Mouse (Mus musculus): Measurements from ENCODE around the gene Ttc39d. TPM values are rescaled to one million over a fixed set of nuclear protein-coding genes. Genes with fewer than 3 reads are reported as not detected.
"Not testable (repeated sequence)": the region's sequence is repeated elsewhere in the genome, so short reads cannot be mapped to it uniquely, and the experiment has no call there.

Ttc39d gene
- under 1 TPM in 1 of 2 experiments, not detected in 1; 0.07 TPM for total RNA-seq (2021)
- long read RNA-seq, experiment 1, result 0 reads
- long read RNA-seq, experiment 2, result 0 reads

DNA sequence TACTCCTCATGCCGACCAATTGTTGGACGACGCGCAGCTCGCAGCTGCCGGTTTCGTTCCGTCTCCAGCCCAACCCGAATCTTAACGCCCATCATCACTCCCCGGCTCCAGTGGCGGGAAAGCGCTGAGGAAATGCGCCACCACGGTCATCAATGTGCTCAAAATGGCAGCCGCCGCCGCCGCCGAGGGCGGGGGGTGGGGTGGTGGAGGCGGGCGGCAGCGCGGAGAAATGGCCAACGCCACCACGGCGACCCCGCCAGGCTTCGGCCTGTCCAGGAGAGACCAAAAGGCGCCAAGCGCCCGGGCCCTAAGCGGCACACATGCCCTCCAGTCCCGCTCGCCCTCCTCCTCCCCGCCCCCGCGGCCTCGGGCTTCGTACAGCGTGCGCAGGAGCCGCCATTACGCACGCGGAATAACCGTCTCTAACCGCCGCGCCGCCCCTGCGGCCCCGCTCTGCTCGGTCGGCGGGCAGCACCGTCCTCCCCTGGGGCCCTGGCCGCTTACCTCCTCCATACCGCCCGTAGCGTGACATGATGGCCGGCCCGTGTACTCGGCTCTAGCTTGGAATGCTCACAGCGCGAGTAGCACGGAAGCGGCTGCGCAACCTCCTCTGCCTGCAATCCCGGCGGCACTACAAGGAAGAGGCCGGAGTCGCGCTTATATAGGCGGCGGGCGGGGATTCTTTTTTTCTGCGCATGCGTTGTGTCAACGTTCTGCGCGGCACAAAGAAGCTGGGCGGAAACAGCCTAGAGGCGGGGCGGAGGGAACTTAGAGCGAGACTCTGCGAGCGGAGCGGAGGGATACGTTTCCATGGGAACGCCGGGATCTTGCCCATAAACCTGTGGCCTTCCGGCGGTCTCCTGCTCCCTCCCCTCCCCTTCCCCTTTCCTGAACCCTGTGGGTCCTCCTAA is at the start of gene Ttc39d, which contains the start of gene Srsf7:
Gene Ttc39d, plus strand, starts transcription at position 790 of the 911 bp plus-strand sequence.
Gene Srsf7, minus strand, starts transcription at position 637 of the 911 bp plus-strand sequence.
- DNase-seq, result peak; percentile 98
- intact Hi-C loops (cut with DNase I), result no loop called here

DNA sequence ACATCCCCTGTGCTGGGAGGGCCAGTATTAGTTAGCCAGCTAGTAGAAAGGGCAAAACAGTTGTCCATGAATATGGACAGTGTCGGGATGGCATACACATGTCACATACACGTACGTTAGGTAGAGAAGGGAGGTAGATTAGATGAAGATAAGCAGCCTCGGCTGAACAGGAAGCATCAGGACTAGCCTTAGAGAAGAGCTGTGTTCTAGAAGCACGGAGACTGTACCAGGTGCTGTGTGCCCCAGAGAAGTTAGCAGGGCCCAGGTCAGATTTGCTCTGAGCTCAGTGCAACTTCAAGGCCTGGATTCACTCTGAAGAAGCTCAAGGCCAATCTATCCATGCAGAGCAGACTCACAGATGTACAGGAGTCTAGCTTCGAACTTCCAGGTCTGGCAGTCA is 49.8 kb upstream of the Ttc39d start:
- no peak for DNase-seq
- intact Hi-C loops (cut with DNase I), result no loop called here

- DNase-seq, result peak; percentile 87 to 88
- intact Hi-C loops (cut with DNase I), result no loop called here
These were observed 46.8 kb upstream of the Ttc39d start for GRCm38 (mm10) chr17:80160454-80160853.

GRCm38 (mm10) chr17:80163991-80164390 is 43.3 kb upstream of the Ttc39d start:
- no peak for DNase-seq
- intact Hi-C loops (cut with DNase I), result no loop called here

GRCm38 (mm10) chr17:80165741-80166140 is 41.5 kb upstream of the Ttc39d start:
- intact Hi-C loops (cut with DNase I), result loop anchor here (5.0 kb wide), 1 partner anchor 38 kb away; the partner anchor contains the start of gene Galm
- peak; percentile 51 to 59 for DNase-seq

DNA sequence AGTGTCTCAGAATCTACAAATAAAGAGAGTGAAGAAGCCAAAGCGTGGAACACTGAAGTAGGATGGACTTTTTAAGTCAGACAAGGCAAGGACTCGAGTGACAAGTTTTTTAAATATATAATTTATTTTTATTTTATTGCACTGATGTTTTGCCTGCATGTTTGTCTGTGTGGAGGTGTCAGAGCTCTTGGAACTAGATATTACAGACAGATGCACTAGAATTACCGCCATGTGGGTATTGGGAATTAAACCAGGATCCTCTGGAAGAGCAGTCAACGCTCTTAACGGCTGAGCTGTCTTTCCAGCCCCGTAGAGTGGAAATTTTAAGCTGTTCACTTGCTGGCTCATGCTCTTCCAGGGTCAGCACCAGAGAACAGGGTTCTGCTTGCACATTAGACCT is 40.9 kb upstream of the Ttc39d start:
- intact Hi-C loops (cut with DNase I), result loop anchor here (5.0 kb wide), 1 partner anchor 39 kb away; the partner anchor contains the start of gene Galm
- no peak for DNase-seq

DNA sequence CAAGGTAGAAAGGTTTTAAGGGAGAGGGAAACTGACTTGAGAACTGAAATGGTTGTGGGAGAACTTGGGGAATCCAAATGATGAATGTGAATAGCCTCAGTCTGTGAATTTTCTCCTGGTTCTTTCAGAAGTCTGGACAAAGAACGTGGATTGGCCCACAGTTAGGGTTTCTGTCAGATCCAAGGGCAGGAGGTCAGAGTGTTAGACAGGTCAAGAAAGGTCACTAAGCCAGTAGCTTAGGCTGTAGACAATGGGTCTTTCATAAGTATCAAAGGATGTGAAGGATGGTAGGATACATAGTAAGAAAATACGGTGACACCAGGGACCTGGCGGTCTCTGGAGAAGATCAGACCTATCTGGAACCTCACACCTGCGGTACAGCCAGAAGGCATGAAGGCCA is 39.8 kb upstream of the Ttc39d start:
- intact Hi-C loops (cut with DNase I), result loop anchor here (5.0 kb wide), 1 partner anchor 40 kb away; the partner anchor contains the start of gene Galm
- DNase-seq, result no peak

DNA sequence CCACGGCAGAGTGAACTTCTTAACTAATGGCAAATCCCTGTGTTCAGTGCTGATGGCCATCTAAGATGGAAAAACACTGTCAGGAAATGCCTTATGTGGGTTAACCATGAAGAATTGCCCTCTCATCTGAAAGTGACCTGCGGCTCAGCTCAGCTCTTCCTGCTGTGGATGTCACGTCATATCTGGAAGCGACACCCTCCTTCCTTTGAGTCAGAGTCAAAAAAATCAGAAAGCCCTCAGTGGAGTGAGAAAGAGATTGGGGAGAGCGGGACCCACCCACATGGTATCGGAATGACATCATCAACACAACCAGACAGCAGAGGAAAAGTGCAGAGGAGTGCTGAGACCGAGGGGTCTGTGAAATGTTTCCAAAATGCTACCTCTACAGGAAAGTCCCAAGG is 39.4 kb upstream of the Ttc39d start:
- peak in 1 of 2 experiments; percentile 16 for DNase-seq
- intact Hi-C loops (cut with DNase I), result loop anchor here (5.0 kb wide), 1 partner anchor 41 kb away; the partner anchor contains the start of gene Galm

DNA sequence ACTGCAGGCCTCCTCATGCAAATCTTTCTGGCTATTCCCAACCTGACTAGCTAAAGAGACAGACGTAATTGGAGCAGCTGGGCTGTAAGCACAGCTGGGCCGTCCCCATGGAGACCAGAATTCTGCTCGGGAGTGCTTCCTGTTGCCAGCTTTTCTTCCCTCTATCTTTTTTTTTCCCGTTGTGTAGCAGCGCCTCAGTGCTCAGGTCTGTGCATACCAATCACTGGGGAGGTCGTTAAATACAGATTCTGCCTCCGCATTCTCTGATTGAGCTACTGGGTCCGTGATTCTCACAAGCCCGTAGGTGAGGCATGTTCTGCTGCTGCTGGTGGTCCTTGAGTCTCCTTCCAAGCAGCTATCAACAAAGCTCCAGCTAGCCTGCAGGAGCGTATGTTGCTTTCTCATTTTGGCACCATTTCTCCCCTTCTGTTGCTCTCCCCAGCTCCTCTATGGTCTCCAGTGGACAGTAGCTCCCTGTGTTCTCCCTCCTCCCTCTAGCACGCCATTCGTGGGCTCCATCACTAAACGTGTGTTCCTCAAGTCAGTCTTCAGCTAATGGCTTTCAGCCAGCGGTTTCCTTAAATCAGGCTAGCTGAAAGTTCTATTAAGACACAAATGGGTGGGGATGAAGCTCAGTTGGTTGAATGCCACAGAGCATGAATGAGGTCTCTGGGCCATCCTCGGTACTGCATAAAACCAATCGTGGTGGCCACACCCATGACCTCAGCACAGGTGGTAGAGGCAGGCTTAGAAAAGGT is 38.7 kb upstream of the Ttc39d start:
- peak; percentile 43 to 56 for DNase-seq
- intact Hi-C loops (cut with DNase I), result loop anchor here (5.0 kb wide), 1 partner anchor 41 kb away; the partner anchor contains the start of gene Galm

GRCm38 (mm10) chr17:80169792-80170191 is 37.5 kb upstream of the Ttc39d start:
- intact Hi-C loops (cut with DNase I), result loop anchor here (5.0 kb wide), 1 partner anchor 42 kb away; the partner anchor contains the start of gene Galm
- no peak for DNase-seq

DNA sequence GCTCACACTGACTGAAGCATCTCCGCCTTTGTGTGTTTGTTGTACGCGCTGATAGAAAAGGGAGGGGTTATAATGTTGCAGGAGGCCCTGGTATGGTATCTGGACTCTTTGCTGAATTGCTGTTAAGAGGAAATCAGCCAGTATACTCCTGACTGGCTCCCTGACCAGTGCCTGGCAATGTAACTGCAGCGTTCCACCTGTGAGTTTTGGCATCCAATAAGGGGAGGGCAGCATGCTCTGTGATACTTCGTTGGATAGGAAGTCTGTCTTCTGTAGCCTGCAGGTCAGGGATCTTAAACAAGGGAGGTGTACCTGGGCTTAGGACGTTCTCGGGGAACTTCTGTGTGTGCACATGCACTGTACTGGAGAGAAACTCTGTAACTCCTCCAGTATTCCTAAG is 36.3 kb upstream of the Ttc39d start:
- no peak for DNase-seq
- intact Hi-C loops (cut with DNase I), result no loop called here

DNA sequence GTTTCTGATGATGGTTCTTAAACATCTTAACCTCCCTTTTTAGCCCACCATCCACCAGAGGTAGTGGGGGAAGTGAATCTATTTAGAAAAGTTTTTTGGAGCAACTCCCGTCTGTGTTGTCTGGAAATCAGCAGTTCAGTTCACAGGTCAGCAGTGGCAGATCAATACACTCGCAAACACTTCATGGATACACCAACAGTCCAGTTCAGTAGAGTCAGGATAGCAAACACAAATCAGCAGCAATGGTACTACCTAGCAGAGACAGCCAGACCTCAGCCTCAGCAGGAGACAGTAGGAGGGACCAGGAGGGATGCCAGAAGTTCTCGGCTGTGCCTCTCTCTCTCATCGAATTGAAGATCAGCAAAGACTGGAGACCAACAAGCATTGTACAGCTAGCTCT is 35.3 kb upstream of the Ttc39d start:
- intact Hi-C loops (cut with DNase I), result no loop called here
- DNase-seq, result no peak

- no peak for DNase-seq
- intact Hi-C loops (cut with DNase I), result no loop called here
These were observed 34.5 kb upstream of the Ttc39d start for GRCm38 (mm10) chr17:80172761-80173160.

DNA sequence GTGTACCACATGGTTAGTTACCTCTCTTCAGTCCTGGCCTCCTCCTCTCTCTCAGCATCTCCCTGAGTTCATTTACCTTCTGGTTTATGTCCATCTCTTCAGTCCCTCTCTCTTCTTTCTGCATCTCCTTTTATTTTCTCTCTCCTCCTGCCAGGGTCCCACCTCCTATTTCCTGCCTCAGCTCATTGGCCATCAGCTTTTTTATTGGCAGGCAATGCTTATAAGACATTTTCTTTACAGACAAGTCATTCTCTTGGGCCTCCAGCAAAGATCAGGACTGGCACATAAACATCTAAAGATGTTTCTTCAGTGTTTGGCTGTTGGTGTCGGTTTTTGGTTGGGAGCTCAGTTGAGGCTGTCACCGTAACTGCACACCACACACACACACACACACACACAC is 33.6 kb upstream of the Ttc39d start:
- DNase-seq, result no peak
- intact Hi-C loops (cut with DNase I), result no loop called here

DNA sequence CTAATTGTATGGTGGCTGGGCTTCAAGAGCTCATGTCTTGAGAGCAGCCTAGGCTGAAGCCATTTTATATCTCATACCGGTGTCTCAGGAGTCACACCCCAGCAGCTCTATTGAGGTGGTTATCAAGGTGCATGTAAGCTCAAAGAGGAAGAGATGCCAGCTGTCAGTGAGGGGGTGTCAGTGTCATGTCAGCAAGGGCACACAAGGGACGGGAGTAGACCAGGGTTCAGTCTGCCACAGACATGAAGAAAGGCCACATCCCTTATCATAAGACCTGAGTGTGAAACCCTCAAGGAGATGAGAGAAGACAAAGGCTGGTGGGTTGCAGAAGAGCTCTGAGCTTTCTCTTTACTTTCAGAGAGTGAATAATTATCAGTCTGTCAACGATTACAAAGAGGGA is 33.1 kb upstream of the Ttc39d start:
- DNase-seq, result no peak
- intact Hi-C loops (cut with DNase I), result no loop called here

DNA sequence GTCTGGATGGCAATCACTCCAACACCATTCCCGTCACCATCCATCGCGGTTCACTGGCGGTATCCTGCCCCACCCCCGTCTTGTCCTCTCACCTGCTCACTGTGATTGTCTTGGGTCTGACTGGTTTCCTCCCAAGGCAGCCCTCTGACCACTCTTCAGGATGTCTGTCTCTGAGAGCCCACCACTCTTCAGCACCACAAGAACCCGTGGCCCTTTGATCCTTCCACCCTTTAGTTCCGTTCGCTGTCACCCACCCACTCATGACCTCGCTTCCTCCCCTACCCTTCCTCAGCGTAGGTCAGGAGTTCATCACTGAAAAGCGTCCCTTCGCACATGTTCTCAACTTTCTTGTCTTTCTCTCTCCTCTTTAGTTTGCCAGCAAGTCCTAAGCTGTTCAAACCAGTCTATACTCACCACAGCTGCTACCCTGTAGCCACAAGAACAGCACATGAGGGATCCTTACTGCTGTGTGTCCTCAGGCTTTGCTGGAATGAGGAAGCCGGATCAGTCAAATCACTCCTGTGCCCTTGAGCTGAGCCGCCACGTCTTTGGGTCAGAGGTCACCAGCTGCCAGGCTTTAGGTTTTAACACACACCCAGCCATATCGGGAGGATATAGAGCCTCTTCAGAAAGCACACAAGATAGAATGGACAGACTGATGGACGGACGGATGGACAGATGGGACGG is 32.4 kb upstream of the Ttc39d start:
- intact Hi-C loops (cut with DNase I), result no loop called here
- DNase-seq, result no peak

GRCm38 (mm10) chr17:80175386-80175739 is 31.9 kb upstream of the Ttc39d start:
- no peak for DNase-seq
- intact Hi-C loops (cut with DNase I), result no loop called here

GRCm38 (mm10) chr17:80175966-80176365 is 31.3 kb upstream of the Ttc39d start:
- intact Hi-C loops (cut with DNase I), result no loop called here
- no peak for DNase-seq

GRCm38 (mm10) chr17:80178846-80179245 is 28.4 kb upstream of the Ttc39d start:
- DNase-seq; intact Hi-C loops (cut with DNase I): not testable (repeated sequence)

DNA sequence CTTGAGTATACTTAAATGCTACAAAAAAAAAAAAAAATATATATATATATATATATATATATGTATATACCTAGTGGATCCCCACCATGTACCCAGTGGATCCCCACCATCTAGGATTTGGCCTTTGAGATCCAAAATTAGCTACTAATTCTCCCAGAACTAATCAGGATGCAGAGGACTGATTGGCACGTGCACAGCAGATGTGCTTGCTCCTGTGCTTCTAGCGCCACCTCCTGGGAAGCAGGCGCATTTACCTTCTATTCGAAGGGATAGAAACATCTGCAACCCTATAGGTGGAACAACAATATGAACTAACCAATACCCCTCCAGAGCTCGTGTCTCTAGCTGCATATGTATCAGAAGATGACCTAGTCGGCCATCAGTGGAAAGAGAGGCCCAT is 27.3 kb upstream of the Ttc39d start:
- intact Hi-C loops (cut with DNase I), result loop anchor here (1.0 to 5.0 kb wide), 2 partner anchors 132 to 318 kb away; no protein-coding TSS in a partner anchor

More for the DNA sequence above, 27.3 kb upstream of the Ttc39d start:
- DNase-seq, result peak; percentile 78 to 85

Data from heart, postnatal 14 days (tissue).